Mouse (Mus musculus): Measurements from ENCODE around the gene Smox. TPM values are rescaled to one million over a fixed set of nuclear protein-coding genes. Genes with fewer than 3 reads are reported as not detected.
A peak's percentile ranks its signal among the peaks of the same experiment; 100 is the strongest.

Smox gene
- polyA plus RNA-seq, 2 experiments from 2014 or later = 11.7 to 15.3 TPM

DNA sequence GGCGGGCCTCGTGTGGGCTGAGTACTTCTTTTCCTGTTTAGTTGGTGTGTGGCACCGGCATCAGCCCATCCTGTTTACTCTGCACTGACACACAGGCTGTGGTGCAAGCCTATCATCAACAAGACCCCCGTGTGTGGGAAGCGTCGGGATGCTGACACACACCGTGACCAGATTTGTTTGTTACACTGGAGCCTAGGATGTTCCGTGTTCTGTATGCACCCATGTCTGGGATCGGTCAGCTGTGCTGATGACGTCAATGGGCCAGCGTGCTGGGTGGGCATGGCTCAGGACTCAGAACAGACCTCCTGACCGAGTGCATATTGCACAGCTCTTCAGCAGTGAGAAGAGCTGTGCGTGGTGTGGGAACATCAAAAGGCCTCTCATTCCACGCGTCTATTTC is 6.2 kb upstream of the Smox start:
- ATAC-seq = no peak

DNA sequence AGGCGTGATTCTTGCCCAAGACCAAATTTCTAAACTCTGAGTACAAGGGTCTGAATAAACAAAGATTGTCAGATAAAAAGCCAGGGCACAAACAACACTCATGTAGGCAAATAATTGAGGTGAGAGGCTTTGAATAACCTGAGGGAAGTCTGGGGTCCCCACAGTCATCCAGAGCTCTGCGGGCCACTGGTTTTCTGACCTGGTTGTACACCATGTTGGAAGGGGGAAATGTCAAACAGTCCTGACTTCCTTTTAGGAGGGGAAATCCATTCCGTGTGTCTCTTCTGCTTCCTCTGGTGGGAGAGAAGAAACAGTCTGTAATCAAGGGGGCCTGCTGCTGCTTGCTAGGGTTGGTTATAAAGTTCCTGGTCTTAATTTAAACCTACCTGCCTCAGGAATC is 5.2 kb upstream of the Smox start:
- no peak for ATAC-seq

GRCm38 (mm10) chr2:131487337-131487736 is 4.0 kb upstream of the Smox start:
- no peak for ATAC-seq

DNA sequence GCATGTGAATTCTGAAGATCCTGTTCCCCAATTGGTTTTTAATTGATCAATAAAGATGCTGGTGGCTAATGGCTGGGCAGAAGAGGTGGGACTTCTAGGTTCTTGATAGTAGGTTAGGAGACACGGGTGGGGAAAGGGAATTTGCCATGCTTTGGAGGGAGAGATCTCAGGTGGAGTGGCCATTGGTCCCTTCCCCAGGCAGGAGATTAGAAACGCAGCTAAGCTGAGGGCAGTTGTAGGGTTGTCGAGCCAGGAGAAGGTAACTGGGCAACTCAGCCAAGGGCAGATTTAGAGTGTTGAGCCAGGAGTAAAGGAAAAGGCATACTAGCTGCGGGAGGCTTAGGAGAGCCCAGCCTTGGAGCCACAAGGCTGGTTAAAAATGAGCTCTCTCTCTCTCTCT is 3.0 kb upstream of the Smox start:
- ATAC-seq = no peak

GRCm38 (mm10) chr2:131488870-131489269 is 2.4 kb upstream of the Smox start:
- ATAC-seq = no peak

DNA sequence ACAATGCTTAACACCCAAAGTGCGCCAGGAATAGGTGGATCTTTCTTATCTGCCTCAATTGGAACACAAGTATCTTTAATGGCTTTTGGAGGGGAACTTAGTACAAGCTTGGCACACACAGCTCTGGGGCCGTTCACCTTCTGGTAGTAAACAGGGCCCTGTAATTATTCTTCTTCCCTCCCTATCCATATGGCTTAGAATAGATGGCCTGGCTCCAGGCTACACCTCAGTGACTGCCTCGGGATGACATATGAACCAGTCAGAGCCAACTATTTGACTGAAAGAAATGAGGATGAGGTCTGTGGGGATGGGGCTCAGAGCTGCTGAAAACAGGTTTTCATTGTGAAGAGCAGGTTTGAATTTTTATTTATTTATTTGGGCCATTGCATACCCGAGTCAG is 1.7 kb upstream of the Smox start:
- ATAC-seq = no peak

- ATAC-seq = peak; percentile 89
These were observed 655 bp downstream of the Smox start for GRCm38 (mm10) chr2:131491707-131492595.

GRCm38 (mm10) chr2:131492596-131493139 is 1.4 kb downstream of the Smox start:
- no peak for ATAC-seq

DNA sequence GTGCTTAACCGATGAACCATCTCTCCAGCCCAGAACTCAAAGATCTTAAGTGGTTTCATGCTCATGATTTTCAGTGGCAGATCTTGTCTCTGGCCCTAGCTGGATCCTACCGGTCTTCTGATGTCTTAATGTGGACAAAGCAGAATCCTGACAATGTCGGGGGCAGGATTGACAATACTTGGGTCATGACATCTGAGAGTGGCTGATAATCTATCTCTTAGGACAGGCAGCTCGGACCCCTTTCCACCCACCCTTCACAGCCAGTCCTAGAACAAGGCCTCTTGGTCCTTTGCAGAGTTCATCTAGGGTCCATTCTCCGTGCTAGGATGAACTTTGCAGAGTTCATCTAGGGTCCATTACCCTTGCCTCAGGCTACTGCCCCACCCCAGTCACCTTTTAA is 2.1 kb downstream of the Smox start:
- no peak for ATAC-seq

GRCm38 (mm10) chr2:131495256-131495655 is 4.0 kb downstream of the Smox start:
- ATAC-seq = no peak

- ATAC-seq = no peak
These were observed 5.0 kb downstream of the Smox start for GRCm38 (mm10) chr2:131496125-131496820.

DNA sequence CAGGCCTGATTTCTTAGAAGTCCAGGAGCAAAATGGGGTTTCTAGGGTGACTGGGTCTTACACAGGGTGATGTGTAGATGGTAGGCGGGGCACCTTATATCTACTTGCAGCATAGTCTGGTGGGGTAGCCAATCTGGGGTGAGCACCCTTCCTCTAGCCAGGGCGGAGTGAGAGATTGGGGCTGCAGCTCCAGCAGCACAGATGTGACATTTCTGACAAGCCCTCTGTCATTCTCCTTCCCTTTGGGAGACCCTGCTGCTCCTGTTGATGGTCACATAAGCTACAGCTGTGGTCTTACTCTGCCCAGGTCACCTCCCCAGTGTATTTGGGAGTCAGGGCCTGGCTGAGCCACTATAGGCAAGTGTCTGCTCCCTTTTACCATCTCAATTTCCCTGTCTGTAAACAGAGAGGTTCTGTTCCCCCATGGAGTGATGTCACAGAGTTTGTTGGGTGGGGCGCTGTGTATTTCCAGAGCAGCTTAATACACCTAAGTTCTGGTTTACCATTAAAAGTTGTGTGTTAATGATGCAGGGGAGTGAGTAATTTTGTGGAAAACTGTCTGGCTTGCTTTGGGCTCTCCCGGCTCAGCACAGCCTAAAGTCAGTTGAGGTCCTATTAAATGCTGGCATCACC is 6.0 kb downstream of the Smox start:
- ATAC-seq = no peak

GRCm38 (mm10) chr2:131498219-131498618 is 6.9 kb downstream of the Smox start:
- no peak for ATAC-seq

DNA sequence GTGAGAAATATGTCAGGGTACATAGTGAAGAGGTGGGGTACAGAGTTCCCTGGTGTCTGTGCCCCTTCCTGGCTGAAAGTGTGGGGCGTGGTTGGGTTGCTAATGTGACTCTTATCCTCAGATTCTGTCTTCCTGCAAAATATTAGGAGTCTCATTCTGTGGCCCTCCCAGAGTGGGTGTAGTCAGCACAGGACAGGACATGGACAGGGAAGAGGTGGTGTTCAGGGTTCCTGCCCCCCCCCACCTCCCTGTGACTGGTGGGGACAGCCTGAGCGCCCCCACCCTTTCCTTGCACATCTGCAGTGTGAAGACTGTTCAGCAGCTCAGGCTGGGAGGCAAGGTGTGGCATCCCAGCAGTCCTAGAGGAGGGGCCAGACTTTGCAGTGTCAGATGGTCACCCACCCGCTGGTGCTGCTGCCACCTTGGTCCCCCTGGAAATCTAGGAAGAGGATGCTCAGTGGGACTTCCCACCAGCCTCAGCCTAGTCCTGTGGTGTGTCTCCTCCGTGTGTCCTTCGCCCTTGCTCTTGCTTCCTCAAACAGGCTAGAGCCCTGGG is 8.1 kb downstream of the Smox start:
- no peak for ATAC-seq

DNA sequence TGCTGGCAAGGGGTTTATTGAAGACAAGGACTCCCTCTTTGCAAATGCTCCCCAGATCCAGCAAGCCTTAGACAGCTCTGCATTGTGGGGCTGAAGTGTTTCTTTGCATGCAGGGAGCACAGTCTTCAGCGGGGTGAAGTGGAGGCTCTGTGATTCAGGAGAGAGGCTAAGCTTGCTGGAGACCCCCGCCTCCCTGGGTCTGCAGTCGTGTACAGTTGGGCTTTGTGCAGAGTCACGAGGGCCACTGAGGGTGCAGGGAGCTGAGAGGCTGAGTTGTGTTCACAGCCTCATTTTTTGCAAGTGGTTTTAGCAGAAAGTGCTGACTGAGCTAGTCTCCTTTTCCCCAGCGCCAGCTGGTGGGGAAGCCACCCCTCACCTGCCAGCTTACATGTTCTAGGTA is 10.6 kb downstream of the Smox start:
- ATAC-seq = no peak

DNA sequence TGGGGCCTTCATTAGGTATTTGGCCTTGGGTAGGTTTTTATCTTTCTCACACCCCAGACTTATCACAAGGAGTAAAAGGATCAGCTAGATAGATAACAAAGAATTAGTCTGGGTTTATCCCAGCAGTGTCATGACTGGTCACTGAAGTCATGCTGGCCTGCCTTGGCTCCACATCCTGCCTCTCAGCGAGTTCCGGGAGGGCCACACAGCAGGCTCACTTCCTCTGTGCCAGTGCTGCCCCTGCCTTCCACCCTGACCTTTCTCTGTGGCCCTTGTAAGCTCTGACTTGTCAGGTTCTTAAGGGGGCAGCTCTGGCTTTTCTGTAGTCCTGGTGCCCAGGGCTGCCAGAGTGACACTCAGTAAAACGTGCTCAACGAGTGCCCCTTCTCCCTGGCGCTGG is 11.3 kb downstream of the Smox start:
- ATAC-seq = no peak

DNA sequence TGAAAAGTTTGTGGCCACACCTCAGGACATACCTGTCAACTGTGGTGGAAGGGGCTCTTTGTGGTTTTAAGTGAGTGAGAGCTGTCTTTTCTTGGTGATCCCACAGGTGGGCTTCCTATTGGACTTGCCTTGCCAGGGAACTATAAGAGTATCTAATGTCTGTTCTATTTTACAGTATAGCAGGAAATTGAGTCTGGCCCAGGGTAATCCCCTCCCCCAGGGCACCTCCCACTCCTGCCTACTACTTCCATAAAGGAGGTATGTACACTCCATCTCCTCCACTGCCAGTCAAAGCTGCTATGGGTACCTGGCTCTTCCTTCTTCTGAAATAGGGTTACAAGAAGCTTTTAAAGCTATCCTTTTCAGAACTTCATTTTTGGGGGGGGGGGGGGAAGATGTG is 14.1 kb downstream of the Smox start:
- ATAC-seq = peak; percentile 36

DNA sequence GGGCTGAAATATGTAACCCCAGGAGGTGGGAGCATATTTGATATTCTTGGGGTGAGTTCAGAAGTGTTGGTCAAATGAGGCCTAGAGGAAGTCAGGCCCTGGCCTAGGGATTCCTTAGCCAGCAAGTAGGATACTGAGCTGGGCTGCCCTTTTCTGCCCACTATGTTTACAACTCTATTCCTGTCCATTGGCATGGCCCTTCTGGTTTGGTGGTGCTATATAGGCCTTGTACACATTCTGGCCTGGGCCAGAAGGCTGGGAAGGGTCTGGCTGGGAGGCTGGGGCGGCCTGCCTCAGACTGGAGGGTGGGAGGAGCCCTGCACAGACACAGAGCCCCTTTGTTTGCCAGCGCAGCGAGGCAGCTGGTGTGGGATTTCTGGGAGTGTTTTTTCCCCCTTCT is 15.1 kb downstream of the Smox start:
- no peak for ATAC-seq

GRCm38 (mm10) chr2:131508501-131508900 is 17.2 kb downstream of the Smox start:
- no peak for ATAC-seq

- ATAC-seq = peak; percentile 88
These were observed 18.5 kb downstream of the Smox start for GRCm38 (mm10) chr2:131509671-131510313.

DNA sequence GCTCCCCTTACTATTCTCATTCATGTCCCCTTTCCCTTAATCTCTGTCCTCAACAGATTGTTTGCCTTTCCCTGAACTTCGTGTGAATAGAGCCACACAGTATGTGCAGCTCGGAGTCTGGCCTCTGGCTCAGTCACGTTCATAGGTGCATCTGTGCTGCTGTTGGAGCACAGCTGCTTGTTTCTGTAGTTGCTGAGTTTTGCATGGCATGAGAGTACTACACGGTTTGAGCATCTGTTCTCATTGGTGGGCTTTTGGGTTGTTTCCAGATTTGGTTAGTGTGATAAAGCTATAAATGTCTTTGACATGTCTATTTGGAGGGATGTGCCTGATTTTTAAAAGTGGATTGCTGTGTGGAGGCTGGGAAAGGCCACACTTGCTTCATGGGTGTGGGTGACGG is 19.2 kb downstream of the Smox start:
- no peak for ATAC-seq

GRCm38 (mm10) chr2:131513477-131513876 is 22.2 kb downstream of the Smox start:
- ATAC-seq = no peak

Data from CD4-positive, CD25-positive, alpha-beta regulatory T cell, adult 4 months (primary cell).